Mouse (Mus musculus) adipocyte (in vitro differentiated cells): ENCODE data around the gene Gm17027.
"Not testable (repeated sequence)": the region's sequence is repeated elsewhere in the genome, so short reads cannot be mapped to it uniquely, and the experiment has no call there.

Source experiments
- DNase-seq: peaks from one replicate; pipeline ENCODE4 v3.0.0-alpha.2; 2016; ENCODE audit warnings: low spot score

Gene Gm17027

GRCm38 (mm10) chr14:42162522-42162921 lies at the start of gene Gm17027:
Gm17027 (minus strand) TSS chr14:42162622.
- DNase-seq, result not testable (repeated sequence)

GRCm38 (mm10) chr14:42190691-42191090 lies 28.3 kb upstream of the Gm17027 start, which contains the start of gene Gm3573:
Gm3573 (minus strand) TSS chr14:42190791.
- not testable (repeated sequence) for DNase-seq

- DNase-seq, result not testable (repeated sequence)
Observed at GRCm38 (mm10) chr14:42183936-42184335, 21.5 kb upstream of the Gm17027 start.

- DNase-seq, result not testable (repeated sequence)
Observed at GRCm38 (mm10) chr14:42134571-42134970, 27.9 kb downstream of the Gm17027 start.

GRCm38 (mm10) chr14:42133806-42134205 lies 28.6 kb downstream of the Gm17027 start:
- DNase-seq, result not testable (repeated sequence)

- not testable (repeated sequence) for DNase-seq
Observed at GRCm38 (mm10) chr14:42117269-42117668, 45.2 kb downstream of the Gm17027 start, which contains the start of gene Gm7951. Gm7951 (minus strand) TSS chr14:42117369.
